Mouse (Mus musculus) embryonic fibroblast, embryonic 13.5 days (primary cell): Measurements from ENCODE around the gene Spag17. TPM values are rescaled to one million over a fixed set of nuclear protein-coding genes. Genes with fewer than 3 reads are reported as not detected.

ENCODE experiments used
- H3K27ac ChIP-seq: 2 replicates; pipeline ENCODE4 v1.5.1; 2012; ENCODE audit warnings: low read length, control low read depth, inconsistent platforms; ENCODE audit not compliant: insufficient read depth
- H3K4me1 ChIP-seq: 2 replicates; pipeline ENCODE4 v1.6.1; 2011; ENCODE audit warnings: low read length; ENCODE audit not compliant: control insufficient read depth, insufficient read depth
- H3K4me3 ChIP-seq: 2 replicates; pipeline ENCODE4 v1.5.1; 2011; ENCODE audit warnings: mild to moderate bottlenecking, control low read depth, low read length; ENCODE audit not compliant: insufficient read depth
- CTCF ChIP-seq: IDR thresholded peaks from 2 replicates; pipeline ENCODE4 v1.5.1; 2011; ENCODE audit warnings: mild to moderate bottlenecking, control low read depth, low read length, moderate library complexity, borderline replicate concordance; ENCODE audit not compliant: insufficient read depth
- POLR2A ChIP-seq: IDR thresholded peaks from 2 replicates; pipeline ENCODE4 v1.6.1; 2011; ENCODE audit warnings: low read depth, mild to moderate bottlenecking, control low read depth, low read length, moderate library complexity
- polyA plus RNA-seq: library from polyadenylated mRNA; stranded (reverse); fragments of >200 nt; gene quantifications from 2 replicates; pipeline ENCODE4 v1.2.4, GENCODE M21; 2011; ENCODE audit warnings: low read depth; ENCODE audit not compliant: missing spikeins, insufficient read length

The Spag17 gene
- polyA plus RNA-seq, 1 experiment = not detected

- no peaks in the 10 kb centered on the region for H3K4me1 ChIP-seq
- no peak overlapping the region for H3K4me3 ChIP-seq
- no peak overlapping the region for H3K27ac ChIP-seq
- TF ChIP-seq CTCF = no peak
- TF ChIP-seq POLR2A = no peak
These were observed 237.2 kb downstream of the Spag17 start for GRCm38 (mm10) chr3:100122445-100122844.

- H3K4me3 ChIP-seq = peak overlapping the region; percentile 86
- H3K27ac ChIP-seq = no peak overlapping the region
- TF ChIP-seq CTCF = no peak
- peaks cover 3% of the 10 kb centered on the region for H3K4me1 ChIP-seq
These were observed 275.7 kb downstream of the Spag17 start for GRCm38 (mm10) chr3:100160682-100161445.

- no peak overlapping the region for H3K27ac ChIP-seq
- H3K4me1 ChIP-seq = peaks cover 3% of the 10 kb centered on the region
- TF ChIP-seq CTCF (no peak), POLR2A (no peak)
- H3K4me3 ChIP-seq = peak overlapping the region; percentile 86
These were observed 276.6 kb downstream of the Spag17 start for GRCm38 (mm10) chr3:100161665-100162314.

- no peak for TF ChIP-seq CTCF
- peak; percentile 96 for TF ChIP-seq POLR2A
- Histone ChIP-seq H3K4me3 (peak within 1 kb of the TSS; percentile 86), H3K4me1 (peaks cover 3% of the 10 kb centered on the region), H3K27ac (peak within 1 kb of the TSS; percentile 53; the same call in 1 of the 2 replicates)
These were observed 277.3 kb downstream of the Spag17 start, which contains the start of the genes Gdap2 and Wdr3 for GRCm38 (mm10) chr3:100162315-100163105. Gdap2 (plus strand) TSS chr3:100162381. Wdr3 (minus strand) TSS chr3:100162407.

- TF ChIP-seq CTCF = no peak
- no peak for TF ChIP-seq POLR2A
- Histone ChIP-seq H3K4me3 (no peak overlapping the region), H3K27ac (no peak overlapping the region), H3K4me1 (peaks cover 3% of the 10 kb centered on the region)
These were observed 278.4 kb downstream of the Spag17 start for GRCm38 (mm10) chr3:100163556-100163955.

GRCm38 (mm10) chr3:100164991-100165390, 279.8 kb downstream of the Spag17 start:
- TF ChIP-seq CTCF = no peak
- no peak for TF ChIP-seq POLR2A
- Histone ChIP-seq H3K27ac (no peak overlapping the region), H3K4me3 (no peak overlapping the region), H3K4me1 (peaks cover 3% of the 10 kb centered on the region)

GRCm38 (mm10) chr3:100176031-100176430, 290.8 kb downstream of the Spag17 start:
- Histone ChIP-seq H3K4me3 (no peak overlapping the region), H3K27ac (no peak overlapping the region), H3K4me1 (peaks cover 2% of the 10 kb centered on the region)
- TF ChIP-seq CTCF (no peak), POLR2A (no peak)

GRCm38 (mm10) chr3:100180471-100180870, 295.3 kb downstream of the Spag17 start:
- no peak overlapping the region for H3K27ac ChIP-seq
- no peak for TF ChIP-seq POLR2A
- no peak for TF ChIP-seq CTCF
- H3K4me1 ChIP-seq = peaks cover 2% of the 10 kb centered on the region
- H3K4me3 ChIP-seq = no peak overlapping the region

GRCm38 (mm10) chr3:100189444-100189843, 304.2 kb downstream of the Spag17 start:
- TF ChIP-seq CTCF = no peak
- TF ChIP-seq POLR2A = no peak

More at GRCm38 (mm10) chr3:100189444-100189843, 304.2 kb downstream of the Spag17 start:
- Histone ChIP-seq H3K4me1 (no peaks in the 10 kb centered on the region), H3K4me3 (no peak overlapping the region), H3K27ac (no peak overlapping the region)
